Mouse (Mus musculus) embryonic facial prominence, embryonic 12.5 days (tissue): Measurements from ENCODE around the gene Elp5. TPM values are rescaled to one million over a fixed set of nuclear protein-coding genes. Genes with fewer than 3 reads are reported as not detected.
"Not testable (repeated sequence)": the region's sequence is repeated elsewhere in the genome, so short reads cannot be mapped to it uniquely, and the experiment has no call there.

Experiments used
- ATAC-seq: fragments of 200-750 bp; cut with Nextera tagmentation; 2 replicates; pipeline ENCODE4 v1.8.0; 2017; ENCODE audit not compliant: insufficient number of reproducible peaks, insufficient read depth, low FRiP score, low TSS enrichment
- H3K27ac ChIP-seq: fragments of 300-500 bp; sonication (generic); 2 replicates; pipeline ENCODE4 v1.5.1; 2016; ENCODE audit warnings: mild to moderate bottlenecking
- H3K27me3 ChIP-seq: fragments of 300-500 bp; sonication (generic); 2 replicates; pipeline ENCODE4 v1.6.1; 2016; ENCODE audit warnings: mild to moderate bottlenecking, moderate library complexity
- H3K36me3 ChIP-seq: fragments of 300-500 bp; sonication (generic); 2 replicates; pipeline ENCODE4 v1.6.1; 2016; ENCODE audit warnings: mild to moderate bottlenecking
- H3K4me1 ChIP-seq: fragments of 300-500 bp; sonication (generic); 2 replicates; pipeline ENCODE4 v1.6.1; 2016
- H3K4me2 ChIP-seq: fragments of 300-500 bp; sonication (generic); replicated peaks from 2 replicates; pipeline ENCODE4 v1.6.1; 2016; ENCODE audit warnings: mild to moderate bottlenecking, moderate library complexity
- H3K4me3 ChIP-seq: fragments of 300-500 bp; sonication (generic); 2 replicates; pipeline ENCODE4 v1.5.1; 2016; ENCODE audit warnings: mild to moderate bottlenecking
- H3K9ac ChIP-seq: fragments of 300-500 bp; sonication (generic); 2 replicates; pipeline ENCODE4 v1.6.1; 2016; ENCODE audit warnings: mild to moderate bottlenecking, moderate library complexity
- H3K9me3 ChIP-seq: fragments of 300-500 bp; sonication (generic); 2 replicates; pipeline ENCODE4 v1.6.1; 2016; ENCODE audit warnings: mild to moderate bottlenecking, moderate library complexity
- WGBS: fragments of 180-500 bp; shearing (Covaris S2); methylation state at CpG from one replicate; pipeline ENCODE4 v1.1.7; 2016; 5-methylcytosine and 5-hydroxymethylcytosine counted together
- polyA plus RNA-seq: library from polyadenylated mRNA; unstranded; fragments of >200 nt; fragmentation: Nextera tagmentation; extraction: Ambion mirVana; gene quantifications from 2 replicates; pipeline ENCODE4 v1.2.1, GENCODE M21; 2016

Elp5 gene
- polyA plus RNA-seq, 1 experiment from 2014 or later = 123 TPM

GRCm38 (mm10) chr11:69966860-69967517, 15.3 kb downstream of the Elp5 start:
- 37% methylated on average over 17 of the region's 17 CpGs for WGBS
- Histone ChIP-seq H3K4me1 (peaks cover 8% of the 10 kb centered on the region; the same call in 1 of the 2 replicates), H3K36me3 (peaks cover 33% of the 10 kb centered on the region), H3K9me3 (no peaks in the 10 kb centered on the region), H3K27me3 (peaks cover 60% of the 10 kb centered on the region), H3K4me2 (peak overlapping the region; percentile 53), H3K9ac (peak overlapping the region; percentile 21; the same call in 1 of the 2 replicates), H3K27ac (no peak overlapping the region), H3K4me3 (peak overlapping the region; percentile 37)
- ATAC-seq = no peak

GRCm38 (mm10) chr11:69966006-69966859, 16.1 kb downstream of the Elp5 start:
- Histone ChIP-seq H3K4me3 (peak overlapping the region; percentile 37), H3K4me1 (peaks cover 8% of the 10 kb centered on the region; the same call in 1 of the 2 replicates), H3K27ac (0 out of 2 replicates have a peak overlapping the region, but pooled peaks have one; percentile 25), H3K9me3 (no peaks in the 10 kb centered on the region), H3K4me2 (peak overlapping the region; percentile 53), H3K9ac (peak overlapping the region; percentile 21; the same call in 1 of the 2 replicates), H3K27me3 (peaks cover 67% of the 10 kb centered on the region), H3K36me3 (peaks cover 32% of the 10 kb centered on the region)
- 1% methylated on average over 59 of the region's 59 CpGs for WGBS
- 0 out of 2 replicates have a peak, but pooled peaks have one; percentile 23 for ATAC-seq

GRCm38 (mm10) chr11:69965271-69966005, 16.9 kb downstream of the Elp5 start:
- peaks cover 8% of the 10 kb centered on the region; the same call in 1 of the 2 replicates for H3K4me1 ChIP-seq
- peaks cover 29% of the 10 kb centered on the region for H3K36me3 ChIP-seq
- 3% methylated on average over 46 of the region's 49 CpGs for WGBS
- H3K4me3 ChIP-seq = peak overlapping the region; percentile 37
- no peak overlapping the region for H3K9ac ChIP-seq
- no peak for ATAC-seq
- peaks cover 74% of the 10 kb centered on the region for H3K27me3 ChIP-seq
- 0 out of 2 replicates have a peak overlapping the region, but pooled peaks have one; percentile 52 for H3K27ac ChIP-seq
- H3K4me2 ChIP-seq = peak overlapping the region; percentile 53
- H3K9me3 ChIP-seq = no peaks in the 10 kb centered on the region

- Histone ChIP-seq H3K4me3 (peak within 1 kb of the TSS; percentile 37), H3K36me3 (peaks cover 22% of the 10 kb centered on the region), H3K9ac (no peak within 1 kb of the TSS), H3K27me3 (peaks cover 75% of the 10 kb centered on the region), H3K9me3 (no peaks in the 10 kb centered on the region), H3K4me1 (peaks cover 8% of the 10 kb centered on the region; the same call in 1 of the 2 replicates), H3K4me2 (peak within 1 kb of the TSS; percentile 28), H3K27ac (0 out of 2 replicates have a peak within 1 kb of the TSS, but pooled peaks have one; percentile 52)
- 10% methylated on average over 24 of the region's 24 CpGs for WGBS
- no peak for ATAC-seq
Observed at GRCm38 (mm10) chr11:69964650-69965270, 17.6 kb downstream of the Elp5 start, which contains the start of gene Cldn7. Gene Cldn7, plus strand, starts transcription at chr11:69964779.

- Histone ChIP-seq H3K4me2 (no peak overlapping the region), H3K4me1 (peaks cover 8% of the 10 kb centered on the region; the same call in 1 of the 2 replicates), H3K27ac (no peak overlapping the region), H3K36me3 (no peaks in the 10 kb centered on the region), H3K27me3 (peaks cover 64% of the 10 kb centered on the region), H3K9me3 (no peaks in the 10 kb centered on the region), H3K4me3 (no peak overlapping the region), H3K9ac (no peak overlapping the region)
- no peak for ATAC-seq
- WGBS = 37% methylated on average over 5 of the region's 5 CpGs
Observed at GRCm38 (mm10) chr11:69961841-69962240, 20.5 kb downstream of the Elp5 start.

GRCm38 (mm10) chr11:69960616-69961015, 21.7 kb downstream of the Elp5 start:
- ATAC-seq = no peak
- H3K4me3 ChIP-seq = no peak overlapping the region
- H3K4me1 ChIP-seq = peaks cover 4% of the 10 kb centered on the region; the same call in 1 of the 2 replicates
- H3K4me2 ChIP-seq = no peak overlapping the region
- no peak overlapping the region for H3K27ac ChIP-seq
- H3K27me3 ChIP-seq = peaks cover 52% of the 10 kb centered on the region
- no peaks in the 10 kb centered on the region for H3K36me3 ChIP-seq
- WGBS = 34% methylated on average over 5 of the region's 5 CpGs
- H3K9ac ChIP-seq = no peak overlapping the region
- no peaks in the 10 kb centered on the region for H3K9me3 ChIP-seq

- Histone ChIP-seq H3K27ac (no peak overlapping the region), H3K27me3 (peaks cover 10% of the 10 kb centered on the region; the same call in 1 of the 2 replicates), H3K4me1 (no peaks in the 10 kb centered on the region), H3K4me3 (no peak overlapping the region), H3K9me3 (no peaks in the 10 kb centered on the region), H3K36me3 (no peaks in the 10 kb centered on the region), H3K9ac (no peak overlapping the region), H3K4me2 (no peak overlapping the region)
- WGBS = 56% methylated on average over 1 of the region's 1 CpGs
- ATAC-seq = no peak
Observed at GRCm38 (mm10) chr11:69956218-69956617, 26.1 kb downstream of the Elp5 start.

- not testable (repeated sequence) for H3K27me3 ChIP-seq, H3K36me3 ChIP-seq
- WGBS = 80% methylated on average over 4 of the region's 4 CpGs
Observed at GRCm38 (mm10) chr11:69955618-69956017, 26.7 kb downstream of the Elp5 start.

GRCm38 (mm10) chr11:69953267-69953915, 28.9 kb downstream of the Elp5 start:
- Histone ChIP-seq H3K4me3 (no peak overlapping the region), H3K27me3 (no peaks in the 10 kb centered on the region), H3K36me3 (no peaks in the 10 kb centered on the region), H3K9me3 (no peaks in the 10 kb centered on the region), H3K9ac (no peak overlapping the region), H3K4me2 (no peak overlapping the region), H3K4me1 (peaks cover 4% of the 10 kb centered on the region; the same call in 1 of the 2 replicates), H3K27ac (no peak overlapping the region)
- no peak for ATAC-seq
- WGBS = 65% methylated on average over 11 of the region's 11 CpGs

More at GRCm38 (mm10) chr11:69955618-69956017, 26.7 kb downstream of the Elp5 start:
- not testable (repeated sequence) for H3K27ac ChIP-seq, H3K9me3 ChIP-seq, H3K9ac ChIP-seq, ATAC-seq, H3K4me2 ChIP-seq, H3K4me1 ChIP-seq, H3K4me3 ChIP-seq

GRCm38 (mm10) chr11:69952274-69952673, 30.0 kb downstream of the Elp5 start:
- ATAC-seq = no peak
- no peak overlapping the region for H3K4me2 ChIP-seq
- H3K36me3 ChIP-seq = no peaks in the 10 kb centered on the region
- 35% methylated on average over 1 of the region's 1 CpGs for WGBS
- H3K27ac ChIP-seq = no peak overlapping the region
- peaks cover 4% of the 10 kb centered on the region; the same call in 1 of the 2 replicates for H3K4me1 ChIP-seq
- no peaks in the 10 kb centered on the region for H3K9me3 ChIP-seq
- no peak overlapping the region for H3K9ac ChIP-seq
- H3K27me3 ChIP-seq = no peaks in the 10 kb centered on the region
- H3K4me3 ChIP-seq = no peak overlapping the region
